Mouse (Mus musculus): Measurements from ENCODE around the gene Mgmt. TPM values are rescaled to one million over a fixed set of nuclear protein-coding genes. Genes with fewer than 3 reads are reported as not detected.

Mgmt gene
- polyA plus RNA-seq, 1 experiment: 1.6 TPM

GRCm38 (mm10) chr7:137131957-137132356, 237.5 kb downstream of the Mgmt start:
- WGBS: 72% methylated on average over 5 of the region's 5 CpGs
- no peak for DNase-seq (ENCODE audit: low read depth in 1 of 2, low spot score in 2 of 2)
- no peaks in the 10 kb centered on the region for H3K4me1 ChIP-seq (ENCODE audit: control insufficient read depth, insufficient read depth, insufficient read length)

GRCm38 (mm10) chr7:137138101-137138500, 243.7 kb downstream of the Mgmt start:
- no peak for DNase-seq (ENCODE audit: low read depth in 1 of 2, low spot score in 2 of 2)
- no peaks in the 10 kb centered on the region for H3K27me3 ChIP-seq (ENCODE audit: control insufficient read depth, insufficient read depth, low read length)
- TF ChIP-seq CTCF (IDR thresholded peaks at IDR 0.05; ENCODE audit: extremely low read depth, insufficient read depth, insufficient read length, insufficient replicate concordance): no peak
- TF ChIP-seq POLR2A (IDR thresholded peaks at IDR 0.05; ENCODE audit: low read depth, low read length): no peak
- no peak overlapping the region for H3K4me3 ChIP-seq (ENCODE audit: extremely low read depth, insufficient read depth, insufficient read length)
- no peaks in the 10 kb centered on the region for H3K36me3 ChIP-seq (ENCODE audit: control insufficient read depth, insufficient read depth, low read length)
- H3K27ac ChIP-seq (ENCODE audit: insufficient read depth, low read length): no peak overlapping the region
- 77% methylated on average over 5 of the region's 5 CpGs for WGBS
- H3K4me1 ChIP-seq (ENCODE audit: control insufficient read depth, insufficient read depth, insufficient read length): no peaks in the 10 kb centered on the region

More at GRCm38 (mm10) chr7:137131957-137132356, 237.5 kb downstream of the Mgmt start:
- no peaks in the 10 kb centered on the region for H3K27me3 ChIP-seq (ENCODE audit: control insufficient read depth, insufficient read depth, low read length)
- H3K36me3 ChIP-seq (ENCODE audit: control insufficient read depth, insufficient read depth, low read length): no peaks in the 10 kb centered on the region
- no peak overlapping the region for H3K4me3 ChIP-seq (ENCODE audit: extremely low read depth, insufficient read depth, insufficient read length)
- no peak overlapping the region for H3K27ac ChIP-seq (ENCODE audit: insufficient read depth, low read length)
- TF ChIP-seq POLR2A (IDR thresholded peaks at IDR 0.05; ENCODE audit: low read depth, low read length) (no peak), CTCF (IDR thresholded peaks at IDR 0.05; ENCODE audit: extremely low read depth, insufficient read depth, insufficient read length, insufficient replicate concordance) (no peak)

GRCm38 (mm10) chr7:137140321-137140720, 245.9 kb downstream of the Mgmt start:
- no peak for TF ChIP-seq POLR2A (IDR thresholded peaks at IDR 0.05; ENCODE audit: low read depth, low read length)
- TF ChIP-seq CTCF (IDR thresholded peaks at IDR 0.05; ENCODE audit: extremely low read depth, insufficient read depth, insufficient read length, insufficient replicate concordance): no peak
- DNase-seq (ENCODE audit: low read depth in 1 of 2, low spot score in 2 of 2): no peak
- 88% methylated on average over 7 of the region's 7 CpGs for WGBS
- Histone ChIP-seq H3K27me3 (ENCODE audit: control insufficient read depth, insufficient read depth, low read length) (no peaks in the 10 kb centered on the region), H3K4me3 (ENCODE audit: extremely low read depth, insufficient read depth, insufficient read length) (no peak overlapping the region), H3K27ac (ENCODE audit: insufficient read depth, low read length) (no peak overlapping the region), H3K4me1 (ENCODE audit: control insufficient read depth, insufficient read depth, insufficient read length) (no peaks in the 10 kb centered on the region), H3K36me3 (ENCODE audit: control insufficient read depth, insufficient read depth, low read length) (no peaks in the 10 kb centered on the region)

GRCm38 (mm10) chr7:137141386-137141785, 247.0 kb downstream of the Mgmt start:
- Histone ChIP-seq H3K27me3 (ENCODE audit: control insufficient read depth, insufficient read depth, low read length) (no peaks in the 10 kb centered on the region), H3K27ac (ENCODE audit: insufficient read depth, low read length) (no peak overlapping the region), H3K36me3 (ENCODE audit: control insufficient read depth, insufficient read depth, low read length) (no peaks in the 10 kb centered on the region), H3K4me1 (ENCODE audit: control insufficient read depth, insufficient read depth, insufficient read length) (no peaks in the 10 kb centered on the region), H3K4me3 (ENCODE audit: extremely low read depth, insufficient read depth, insufficient read length) (no peak overlapping the region)
- DNase-seq (ENCODE audit: low read depth in 1 of 2, low spot score in 2 of 2): no peak
- no peak for TF ChIP-seq POLR2A (IDR thresholded peaks at IDR 0.05; ENCODE audit: low read depth, low read length)
- TF ChIP-seq CTCF (IDR thresholded peaks at IDR 0.05; ENCODE audit: extremely low read depth, insufficient read depth, insufficient read length, insufficient replicate concordance): no peak
- WGBS: 66% methylated on average over 3 of the region's 3 CpGs

- 87% methylated on average over 12 of the region's 12 CpGs for WGBS
- no peak for DNase-seq (ENCODE audit: low read depth in 1 of 2, low spot score in 2 of 2)
- no peak overlapping the region for H3K4me3 ChIP-seq (ENCODE audit: extremely low read depth, insufficient read depth, insufficient read length)
- H3K27me3 ChIP-seq (ENCODE audit: control insufficient read depth, insufficient read depth, low read length): no peaks in the 10 kb centered on the region
- no peaks in the 10 kb centered on the region for H3K4me1 ChIP-seq (ENCODE audit: control insufficient read depth, insufficient read depth, insufficient read length)
- no peak for TF ChIP-seq CTCF (IDR thresholded peaks at IDR 0.05; ENCODE audit: extremely low read depth, insufficient read depth, insufficient read length, insufficient replicate concordance)
- TF ChIP-seq POLR2A (IDR thresholded peaks at IDR 0.05; ENCODE audit: low read depth, low read length): no peak
- no peak overlapping the region for H3K27ac ChIP-seq (ENCODE audit: insufficient read depth, low read length)
- no peaks in the 10 kb centered on the region for H3K36me3 ChIP-seq (ENCODE audit: control insufficient read depth, insufficient read depth, low read length)
Observed at GRCm38 (mm10) chr7:137147101-137147500, 252.7 kb downstream of the Mgmt start.

GRCm38 (mm10) chr7:137151854-137152253, 257.4 kb downstream of the Mgmt start:
- no peaks in the 10 kb centered on the region for H3K4me1 ChIP-seq (ENCODE audit: control insufficient read depth, insufficient read depth, insufficient read length)
- no peak overlapping the region for H3K4me3 ChIP-seq (ENCODE audit: extremely low read depth, insufficient read depth, insufficient read length)
- TF ChIP-seq POLR2A (IDR thresholded peaks at IDR 0.05; ENCODE audit: low read depth, low read length): no peak
- no peak for TF ChIP-seq CTCF (IDR thresholded peaks at IDR 0.05; ENCODE audit: extremely low read depth, insufficient read depth, insufficient read length, insufficient replicate concordance)
- WGBS: 90% methylated on average over 2 of the region's 2 CpGs
- no peak overlapping the region for H3K27ac ChIP-seq (ENCODE audit: insufficient read depth, low read length)
- H3K27me3 ChIP-seq (ENCODE audit: control insufficient read depth, insufficient read depth, low read length): no peaks in the 10 kb centered on the region
- DNase-seq (ENCODE audit: low read depth in 1 of 2, low spot score in 2 of 2): no peak
- no peaks in the 10 kb centered on the region for H3K36me3 ChIP-seq (ENCODE audit: control insufficient read depth, insufficient read depth, low read length)

GRCm38 (mm10) chr7:137154623-137155022, 260.2 kb downstream of the Mgmt start:
- DNase-seq (ENCODE audit: low read depth in 1 of 2, low spot score in 2 of 2): no peak
- H3K27ac ChIP-seq (ENCODE audit: insufficient read depth, low read length): no peak overlapping the region
- H3K27me3 ChIP-seq (ENCODE audit: control insufficient read depth, insufficient read depth, low read length): no peaks in the 10 kb centered on the region
- 59% methylated on average over 2 of the region's 2 CpGs for WGBS
- no peaks in the 10 kb centered on the region for H3K4me1 ChIP-seq (ENCODE audit: control insufficient read depth, insufficient read depth, insufficient read length)
- no peaks in the 10 kb centered on the region for H3K36me3 ChIP-seq (ENCODE audit: control insufficient read depth, insufficient read depth, low read length)
- TF ChIP-seq CTCF (IDR thresholded peaks at IDR 0.05; ENCODE audit: extremely low read depth, insufficient read depth, insufficient read length, insufficient replicate concordance) (no peak), POLR2A (IDR thresholded peaks at IDR 0.05; ENCODE audit: low read depth, low read length) (no peak)
- H3K4me3 ChIP-seq (ENCODE audit: extremely low read depth, insufficient read depth, insufficient read length): no peak overlapping the region
